Mouse (Mus musculus) gastrocnemius, postnatal 10 days (tissue): Measurements from ENCODE around the gene Slc15a3. TPM values are rescaled to one million over a fixed set of nuclear protein-coding genes. Genes with fewer than 3 reads are reported as not detected.
A peak's percentile ranks its signal among the peaks of the same experiment; 100 is the strongest.

ENCODE experiments used
- DNase-seq: peaks from one replicate; pipeline ENCODE4 v3.0.0; 2021; ENCODE audit warnings: mixed read lengths
- total RNA-seq, 2 experiments: library from RNA; stranded (reverse); gene quantifications; 2 replicates each; pipeline ENCODE4 v1.2.3; 2021

Gene Slc15a3
- total RNA-seq, 2 experiments from 2014 or later, result 0.75 to 1.6 TPM

DNA sequence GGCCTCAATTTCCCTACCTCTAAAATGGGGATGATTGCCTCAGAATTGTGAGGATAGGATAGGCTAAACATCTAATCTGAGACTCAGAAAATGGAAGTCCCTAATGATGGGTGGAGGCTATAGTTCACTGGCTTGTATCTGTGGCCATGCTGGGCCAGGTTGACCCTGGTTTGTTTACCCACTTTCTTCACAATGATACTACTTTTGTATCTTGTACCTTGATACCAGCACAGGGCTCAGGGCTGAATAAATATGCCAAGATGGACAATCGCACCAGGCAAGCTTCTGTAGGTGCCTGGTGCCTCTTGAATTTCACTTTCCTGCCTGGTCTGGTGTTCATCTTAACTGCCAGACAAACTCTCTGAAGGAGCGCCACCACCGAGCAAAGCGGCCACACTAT is 17.0 kb upstream of the Slc15a3 start:
- no peak for DNase-seq

DNA sequence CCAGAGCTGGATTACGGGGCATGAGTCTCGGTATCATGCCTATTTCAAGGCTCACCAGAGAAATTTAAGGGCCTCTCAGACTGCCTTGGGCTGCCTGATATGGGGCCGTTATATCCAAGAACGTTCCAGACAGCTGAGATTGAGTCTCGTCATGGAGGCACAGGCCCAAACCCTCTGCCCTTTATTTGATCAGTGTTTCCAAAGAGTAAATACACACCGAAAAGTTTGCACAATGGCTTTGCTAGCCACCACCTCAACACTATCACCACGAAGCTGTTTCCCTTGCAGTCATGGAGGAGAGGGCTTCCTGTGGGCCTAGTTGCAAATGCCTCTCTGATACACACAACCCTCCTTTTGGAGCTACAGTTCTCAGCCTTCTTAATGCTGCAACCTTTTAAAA is 15.5 kb upstream of the Slc15a3 start:
- DNase-seq, result no peak

DNA sequence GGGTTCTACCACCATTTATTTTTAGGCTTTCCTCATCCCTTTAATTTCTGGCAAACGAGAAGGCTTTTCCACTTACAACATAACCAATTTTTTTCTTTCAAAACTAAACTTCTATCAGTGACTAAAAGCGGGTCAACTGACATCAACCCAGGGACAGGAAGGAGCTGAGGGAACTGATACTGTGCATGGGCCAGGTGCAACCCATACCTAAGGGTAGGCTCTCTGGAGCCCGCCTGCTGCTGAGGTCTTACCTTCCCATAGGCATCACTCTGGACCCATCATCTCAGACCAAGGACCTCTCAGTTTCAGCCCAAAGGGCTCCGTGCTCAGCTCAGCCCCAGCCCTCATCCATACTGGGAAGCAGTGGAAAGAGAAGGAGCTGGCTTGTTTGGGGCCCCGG is 11.2 kb upstream of the Slc15a3 start:
- no peak for DNase-seq

DNA sequence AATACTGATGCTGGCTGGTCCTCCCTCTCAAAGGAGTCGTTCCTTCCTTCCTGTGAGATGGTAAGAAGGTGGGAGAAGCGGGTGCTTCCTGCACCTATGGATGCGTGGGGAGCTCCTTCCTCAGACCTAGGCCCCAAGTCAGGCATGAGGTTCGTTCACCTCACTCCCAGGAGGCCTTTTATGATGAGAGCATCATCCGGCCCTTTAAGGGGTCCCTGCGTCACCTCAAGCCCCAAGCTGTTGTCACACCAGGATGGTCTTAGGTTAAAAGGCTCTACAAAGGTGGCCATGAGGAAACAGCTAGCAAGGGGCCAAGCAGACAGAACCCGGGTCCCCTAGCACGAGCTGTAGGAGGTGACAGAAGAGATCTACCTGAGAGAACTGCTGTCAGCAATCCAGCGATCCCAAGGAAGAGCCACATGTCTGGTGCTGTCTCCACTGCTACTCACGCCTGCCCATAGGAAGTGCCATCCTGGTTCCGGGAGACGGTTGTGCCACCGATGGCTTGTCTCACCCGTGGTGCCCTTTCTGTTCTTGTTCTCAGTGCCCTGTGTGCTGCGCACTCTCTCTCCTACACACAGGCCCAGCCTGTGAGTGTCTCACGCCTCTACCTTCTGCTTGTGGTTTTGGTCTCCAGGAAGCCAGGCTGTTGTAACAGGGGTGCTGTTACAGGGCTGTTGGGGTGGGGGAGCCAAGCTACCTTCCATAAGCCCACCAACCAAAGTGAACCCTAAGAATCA is 9.9 kb upstream of the Slc15a3 start, which contains the start of gene Cd6:
Gene Cd6, minus strand, starts transcription at position 623 of the 740 bp plus-strand sequence.
- DNase-seq, result no peak

DNA sequence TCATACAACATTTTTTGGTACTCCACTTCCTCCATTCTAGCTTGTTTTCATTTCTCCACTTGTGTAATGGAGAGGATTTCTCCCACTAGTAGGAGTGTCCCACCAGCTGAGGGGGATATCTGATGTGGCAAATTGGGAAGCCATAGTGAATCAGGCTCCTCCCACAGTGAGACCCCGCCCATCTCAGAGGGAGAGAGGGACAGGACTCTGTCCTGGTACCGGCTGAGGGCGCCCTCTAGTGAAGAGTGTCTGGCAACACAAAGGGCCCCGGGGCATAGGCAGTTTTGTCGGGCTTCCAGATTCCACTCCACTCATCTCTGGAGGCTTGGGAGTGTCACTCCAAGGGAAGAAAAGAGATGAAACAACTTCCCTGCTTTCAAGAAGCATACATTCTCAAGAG is 8.1 kb upstream of the Slc15a3 start:
- DNase-seq, result peak; percentile 76

DNA sequence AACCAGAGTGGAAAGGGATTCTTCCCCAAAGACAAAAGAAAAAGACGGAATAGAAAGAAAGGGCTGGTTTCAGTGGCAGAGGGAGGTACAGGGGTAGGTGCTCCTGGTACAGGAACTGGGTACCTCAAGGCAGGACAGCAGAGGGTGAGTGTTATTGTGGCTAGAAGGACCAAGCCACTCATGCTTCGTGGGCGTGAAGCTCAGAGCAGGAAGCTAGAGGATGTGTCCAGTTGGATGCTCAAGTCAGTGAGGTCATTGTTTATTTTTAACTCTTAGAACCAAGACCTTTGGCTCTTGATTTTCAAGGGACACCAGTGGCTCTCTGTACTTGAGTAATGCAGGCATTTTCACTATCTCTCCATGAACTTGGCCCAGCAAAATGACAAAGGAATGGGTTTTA is 7.5 kb upstream of the Slc15a3 start:
- DNase-seq, result no peak

DNA sequence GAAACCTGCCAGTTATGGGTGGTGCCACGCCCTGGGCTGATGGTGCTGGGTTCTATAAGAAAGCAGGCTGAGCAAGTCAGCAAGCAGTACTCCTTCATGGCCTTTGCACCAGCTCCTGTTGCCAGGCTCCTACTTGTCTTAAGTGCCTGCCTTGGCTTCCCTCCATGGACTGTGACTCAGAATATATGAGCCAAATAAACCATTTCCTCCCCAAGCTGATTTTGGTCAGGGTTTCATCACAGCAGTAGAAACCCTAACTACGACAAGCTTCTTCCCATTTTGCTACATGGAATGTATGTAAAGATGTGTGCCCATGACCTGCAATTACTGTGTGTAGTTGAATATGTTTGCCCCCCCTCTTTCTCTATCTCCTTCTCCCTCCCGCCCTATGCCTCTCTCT is 5.9 kb upstream of the Slc15a3 start:
- no peak for DNase-seq

DNA sequence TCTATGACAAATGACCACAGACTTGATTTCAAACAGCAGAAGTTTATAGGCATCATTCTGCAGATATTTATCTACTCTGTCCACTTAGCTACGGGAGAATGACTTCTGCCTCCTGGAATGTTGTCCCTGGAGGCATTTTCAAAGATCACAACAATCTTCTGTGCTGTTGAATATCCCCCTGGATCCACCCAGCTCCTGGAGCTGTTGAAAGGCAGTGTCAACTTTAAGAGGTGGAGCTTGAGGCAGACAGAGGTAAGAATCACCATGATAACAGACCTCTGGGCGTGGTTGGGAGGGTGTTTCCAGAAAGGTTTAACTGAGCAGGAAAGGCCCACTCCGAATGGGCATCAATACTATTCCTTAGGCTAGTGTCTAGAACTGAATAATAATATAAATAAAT is 3.9 kb upstream of the Slc15a3 start:
- DNase-seq, result no peak

DNA sequence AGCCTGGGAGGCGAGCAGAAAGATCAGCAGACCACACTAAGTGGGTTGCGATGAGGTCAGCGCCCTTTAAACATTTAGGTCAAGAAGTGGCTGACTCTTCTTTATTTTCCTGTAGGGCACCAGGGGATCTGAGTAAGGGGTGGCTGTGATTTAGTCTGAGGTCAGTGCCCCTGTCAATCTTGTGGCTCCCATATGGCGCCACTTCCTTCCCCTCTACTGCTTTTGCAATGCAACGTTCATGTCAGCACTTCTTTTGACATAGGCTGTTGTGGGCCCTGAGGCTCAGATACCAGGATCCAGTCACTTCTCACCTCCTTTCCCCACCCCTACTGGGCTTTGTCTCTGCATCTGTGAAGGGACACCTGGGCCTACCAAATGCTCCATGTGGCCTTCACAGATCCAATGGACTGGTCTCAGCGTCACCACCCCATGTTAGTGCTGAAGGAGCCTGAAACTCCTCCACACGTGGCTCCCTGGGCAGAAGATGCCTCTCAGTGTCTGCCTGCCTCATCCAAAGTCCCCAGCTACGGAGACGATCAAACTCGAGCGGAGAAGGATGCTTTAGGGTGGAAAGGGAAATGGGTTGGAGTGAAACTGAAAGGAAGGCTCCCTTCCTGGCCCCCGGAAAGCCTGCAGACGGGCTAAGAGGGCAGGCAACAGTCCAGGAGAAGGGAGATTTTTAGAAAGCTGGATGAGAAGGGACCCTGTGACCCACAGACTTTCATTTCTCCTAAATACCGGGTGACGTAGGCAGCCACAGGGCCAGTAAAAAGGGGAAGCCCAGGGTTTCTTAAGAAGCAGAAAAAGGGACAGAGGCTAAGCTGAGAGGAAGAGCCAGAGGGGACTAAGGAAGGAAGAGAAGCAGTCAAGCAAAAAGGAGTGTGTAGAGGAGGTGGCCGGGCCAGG is 2.4 kb downstream of the Slc15a3 start:
- no peak for DNase-seq

DNA sequence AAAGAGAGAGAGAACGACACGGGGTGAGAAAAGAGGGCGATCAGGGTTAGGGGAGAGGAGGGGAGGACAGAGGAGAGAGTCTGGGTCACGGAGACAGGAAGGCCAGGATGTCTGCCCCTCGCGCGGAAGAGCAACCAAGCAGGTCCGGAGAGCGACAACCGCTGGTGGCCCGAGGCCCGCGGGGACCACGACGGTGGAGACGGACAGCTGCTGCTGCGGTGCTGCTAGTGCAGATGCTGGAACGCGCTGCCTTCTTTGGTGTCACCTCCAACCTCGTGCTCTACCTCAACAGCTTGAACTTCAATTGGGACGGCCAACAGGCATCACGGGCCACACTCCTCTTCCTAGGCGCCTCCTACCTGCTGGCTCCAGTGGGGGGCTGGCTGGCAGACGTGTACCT is 3.4 kb downstream of the Slc15a3 start:
- DNase-seq, result no peak

DNA sequence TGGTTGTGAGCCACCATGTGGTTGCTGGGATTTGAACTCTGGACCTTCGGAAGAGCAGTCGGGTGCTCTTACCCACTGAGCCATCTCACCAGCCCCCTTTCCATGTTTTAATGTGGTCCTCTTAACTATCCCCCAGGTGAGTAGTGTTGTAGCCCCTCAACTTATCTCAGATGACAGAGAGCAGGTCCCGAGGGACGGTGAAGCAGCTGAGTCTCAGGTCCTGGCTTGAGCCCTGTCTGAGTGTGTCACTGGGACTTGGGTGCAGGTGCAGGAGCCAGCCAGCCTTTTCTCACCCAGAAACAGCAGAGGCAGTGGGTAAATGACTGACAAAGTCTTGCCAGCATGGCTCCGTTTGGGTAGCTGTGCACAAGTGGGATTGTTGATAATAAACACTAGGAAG is 4.7 kb downstream of the Slc15a3 start:
- DNase-seq, result no peak

DNA sequence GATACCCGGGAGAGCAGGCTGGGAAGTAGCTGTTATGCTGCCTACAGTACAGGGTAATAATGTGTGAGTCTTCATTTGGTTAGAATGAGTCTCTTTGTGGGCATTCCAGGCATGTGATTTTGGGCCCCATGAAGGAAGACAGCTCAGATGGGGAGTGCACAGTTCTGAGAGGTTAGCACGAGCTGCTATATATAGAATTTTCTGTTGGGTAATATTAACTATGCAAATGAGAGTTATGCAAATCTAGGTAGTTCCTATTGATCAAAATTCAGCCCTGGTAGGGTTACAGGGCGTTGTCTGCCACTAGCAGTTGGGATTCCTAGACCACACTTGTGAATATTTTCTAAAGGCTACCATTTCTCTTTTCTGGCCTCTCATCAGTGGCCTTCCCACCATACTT is 5.9 kb downstream of the Slc15a3 start:
- DNase-seq, result no peak

DNA sequence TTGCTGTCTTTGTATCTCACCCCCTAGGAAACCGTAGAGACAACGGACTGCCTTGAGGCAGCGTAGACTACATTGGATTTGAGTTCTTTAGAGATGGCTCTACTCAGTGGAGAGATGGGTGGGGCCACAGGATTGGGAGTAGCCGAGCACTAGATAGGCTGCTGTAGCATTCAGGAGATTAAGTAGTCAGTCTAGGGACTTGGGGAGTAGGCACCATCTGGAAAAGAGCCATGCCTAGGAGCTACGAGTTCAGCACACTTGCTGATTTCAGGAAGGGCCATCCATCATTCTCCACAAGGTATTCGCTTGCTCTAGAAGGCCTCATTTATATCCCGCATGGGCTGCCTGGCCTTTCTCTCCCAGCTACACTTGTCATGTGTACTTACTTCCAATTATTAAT is 6.6 kb downstream of the Slc15a3 start:
- no peak for DNase-seq

DNA sequence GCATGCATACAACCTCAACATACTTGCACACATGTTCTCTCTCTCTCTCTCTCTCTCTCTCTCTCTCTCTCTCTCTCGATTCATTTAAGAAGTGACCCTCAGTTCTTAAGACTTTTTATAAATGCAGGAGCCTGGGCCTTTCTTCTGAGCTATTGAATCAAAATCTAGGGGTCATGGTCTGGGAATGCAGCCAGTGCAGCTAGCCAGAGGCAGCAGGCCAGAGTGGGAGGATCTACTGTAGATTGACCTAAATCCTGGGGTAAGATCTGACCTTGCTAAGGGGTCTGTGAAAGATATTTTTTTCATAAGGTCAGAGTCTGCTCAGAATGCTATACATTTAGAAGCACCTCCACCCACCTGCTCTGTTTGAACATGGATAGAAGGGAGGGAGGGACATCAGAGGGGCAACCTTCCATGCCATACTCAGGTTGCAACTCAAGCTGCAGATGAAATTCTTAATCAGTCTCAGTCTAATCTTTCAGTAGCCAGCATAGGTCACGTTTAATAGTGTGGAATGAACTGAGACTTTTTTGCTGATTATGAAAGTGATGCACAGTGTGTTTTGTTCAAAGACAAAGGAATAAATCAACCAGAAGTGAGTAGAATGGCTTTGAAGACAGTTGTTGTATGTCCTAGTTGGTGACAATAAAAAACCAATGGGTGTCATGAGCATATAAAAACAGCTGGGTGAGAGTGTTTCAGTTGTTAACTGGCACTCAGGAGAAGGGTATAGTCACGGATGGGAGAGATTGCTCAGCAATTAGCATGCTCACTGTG is 8.0 kb downstream of the Slc15a3 start:
- peak; percentile 55 for DNase-seq

DNA sequence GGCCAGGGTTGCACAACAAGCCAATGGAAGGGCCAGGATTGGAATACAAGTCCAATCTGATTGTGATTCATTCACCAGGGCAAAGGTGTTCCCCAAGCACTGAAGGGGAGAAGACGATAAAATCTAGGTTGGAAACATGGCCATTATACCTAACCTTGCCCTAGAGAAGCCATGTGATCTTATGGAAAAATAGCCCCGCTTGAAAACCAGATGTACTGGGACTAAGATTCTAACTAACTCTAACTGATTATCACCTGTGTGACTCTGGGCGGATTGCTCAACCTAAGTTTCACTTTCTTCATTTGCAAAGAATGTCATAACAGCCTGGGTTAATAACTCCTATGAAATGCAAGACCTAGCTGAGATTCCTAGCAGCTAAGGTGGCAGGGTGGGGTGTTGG is 15.9 kb downstream of the Slc15a3 start:
- DNase-seq, result no peak

DNA sequence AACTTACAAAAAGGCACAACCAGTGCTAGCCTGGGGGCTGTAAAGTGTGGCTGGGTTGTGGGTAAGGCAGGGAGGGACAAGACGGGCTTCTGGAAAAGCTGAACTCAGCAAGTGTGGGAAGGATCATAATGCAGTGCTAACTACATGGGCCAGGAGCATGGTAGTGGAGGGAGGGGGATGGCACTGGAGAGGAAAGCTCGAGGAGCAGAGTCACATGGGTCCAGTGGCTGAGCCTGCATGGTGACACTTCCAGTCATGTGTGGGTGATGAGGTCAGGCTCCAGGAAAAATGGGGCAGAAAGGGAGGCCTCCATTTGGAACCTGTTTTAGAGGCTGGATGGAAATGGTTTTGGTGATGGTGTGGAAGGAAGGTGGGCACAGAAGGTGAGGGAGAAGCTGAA is 17.0 kb downstream of the Slc15a3 start:
- no peak for DNase-seq

DNA sequence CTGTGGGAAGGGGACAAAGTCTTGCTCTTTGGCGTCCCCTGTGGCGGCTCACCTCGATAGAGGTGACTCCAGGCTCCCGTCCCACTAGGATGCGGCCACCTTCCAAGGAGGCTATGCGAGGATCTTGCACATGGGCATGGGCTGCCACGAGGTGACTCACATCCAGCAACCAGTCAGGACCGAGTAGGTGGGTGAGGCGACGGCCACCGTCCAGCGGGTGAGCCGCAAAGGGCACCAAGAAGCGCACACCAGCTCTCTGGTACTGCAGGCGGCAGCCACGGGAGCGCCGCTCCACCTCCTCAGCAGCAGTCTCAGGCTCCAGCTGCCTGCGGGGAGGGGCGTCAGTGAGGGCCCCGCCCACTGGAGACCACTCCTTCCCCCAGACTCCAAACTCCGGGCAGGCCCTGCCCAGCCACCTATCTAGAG is 20.6 kb downstream of the Slc15a3 start:
- DNase-seq, result no peak

DNA sequence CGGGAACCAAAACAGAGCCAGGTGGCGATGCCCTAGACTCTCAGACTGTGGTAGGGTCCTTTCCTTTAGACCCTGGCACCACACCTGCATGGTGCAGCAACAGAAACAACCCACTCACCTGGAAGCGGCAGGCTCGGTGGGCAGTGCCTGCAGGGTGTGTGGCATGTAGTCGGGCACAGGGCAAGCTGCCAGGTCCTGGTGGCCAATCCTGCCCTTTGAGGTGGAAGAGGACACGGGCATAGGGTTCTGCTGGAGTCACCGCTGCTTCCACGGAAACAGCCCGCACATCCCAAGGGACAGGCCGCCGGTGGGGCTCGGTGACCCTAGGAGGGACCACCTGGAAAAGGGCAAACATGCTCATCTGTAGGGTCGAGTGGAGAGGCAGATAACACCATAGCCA is 26.8 kb downstream of the Slc15a3 start:
- no peak for DNase-seq

DNA sequence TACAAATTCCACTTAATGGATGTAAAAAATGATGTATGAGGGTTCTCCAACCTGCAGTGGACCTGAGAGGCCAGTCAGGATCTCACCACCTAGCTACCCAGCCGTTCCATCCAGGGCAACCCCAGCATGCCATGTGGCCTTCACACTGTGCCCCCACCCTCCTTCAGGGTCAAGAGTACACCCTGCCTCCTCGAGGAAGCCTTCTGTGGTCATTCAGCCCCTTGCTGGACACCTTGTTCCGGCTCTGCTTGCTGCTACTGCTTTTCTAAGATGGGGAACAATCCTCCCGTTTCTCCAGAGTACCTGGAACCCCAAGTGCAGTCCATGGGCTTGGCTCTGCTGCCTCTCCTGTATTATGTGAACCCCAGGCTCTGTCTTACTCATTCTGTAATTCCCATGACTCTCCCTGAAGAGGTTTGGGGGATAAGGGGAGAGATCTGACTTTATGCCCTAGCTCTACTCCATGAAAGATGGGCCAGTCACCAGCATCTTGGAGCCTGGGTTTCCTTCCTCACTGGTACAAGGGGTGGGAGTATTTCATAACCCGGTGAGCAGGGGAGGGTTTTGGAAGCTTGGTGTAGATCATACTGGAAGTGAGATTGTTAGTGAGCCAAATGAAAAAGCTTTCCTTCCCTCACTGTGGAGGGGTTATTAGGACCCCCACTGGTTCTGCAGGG is 28.6 kb downstream of the Slc15a3 start:
- no peak for DNase-seq

DNA sequence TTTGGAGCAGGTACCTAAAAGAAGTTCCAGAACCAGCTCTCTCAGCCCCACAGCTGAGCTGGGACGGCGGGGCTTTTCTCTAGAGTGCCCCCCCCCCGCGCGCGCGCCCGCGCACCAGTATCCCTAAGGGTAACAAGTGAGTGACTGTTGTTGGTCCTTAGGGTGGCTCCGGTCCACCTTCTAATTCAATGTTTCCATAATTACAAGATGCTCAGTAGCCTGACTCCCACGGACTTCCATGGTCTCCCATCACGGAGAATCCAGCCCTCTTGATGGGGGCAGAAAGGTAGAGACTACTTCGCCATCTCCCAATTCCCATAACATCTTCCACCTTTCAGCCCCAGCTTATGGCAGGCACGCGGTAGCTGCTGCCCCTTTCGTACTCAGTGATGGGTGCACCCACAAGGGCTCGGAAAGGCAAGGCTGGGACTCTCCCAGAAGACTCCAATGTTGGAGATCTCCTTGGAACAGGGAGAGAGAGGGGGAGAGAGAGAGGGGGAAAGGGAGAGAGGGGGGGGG is 29.2 kb downstream of the Slc15a3 start:
- no peak for DNase-seq

DNA sequence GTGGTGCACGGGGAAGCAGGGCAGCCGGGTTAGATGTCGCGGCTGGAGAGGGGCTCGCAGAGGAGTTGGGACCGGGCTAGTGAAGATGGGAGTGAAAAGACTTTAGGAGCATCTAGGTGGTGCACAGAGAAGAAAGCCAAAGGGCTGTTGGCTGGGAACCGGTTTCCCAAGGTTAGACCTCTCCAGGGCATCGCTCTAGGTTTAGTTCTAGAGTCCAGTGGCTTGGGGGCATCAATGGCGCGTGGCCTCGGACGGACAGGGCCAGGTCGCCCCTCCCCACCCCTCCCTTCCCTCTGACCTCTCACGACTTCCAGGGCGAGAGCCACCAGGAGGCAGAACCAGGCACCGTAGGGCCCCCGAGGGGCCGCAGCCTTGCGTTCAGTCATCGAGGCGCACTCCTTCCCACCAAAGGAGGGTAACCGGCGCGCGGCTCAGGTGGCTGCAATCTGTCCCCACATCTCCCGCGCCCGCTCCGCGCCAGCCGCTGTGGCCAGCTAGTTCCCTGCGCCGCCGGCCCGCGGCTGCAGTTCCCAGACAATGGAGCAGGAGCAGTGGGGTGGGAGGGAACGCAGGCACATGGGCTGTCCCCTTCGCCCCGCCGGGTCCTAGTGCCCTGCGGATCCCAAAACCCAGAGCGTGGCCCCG is 29.8 kb downstream of the Slc15a3 start:
- peak; percentile 76 for DNase-seq
